Mouse (Mus musculus) urinary bladder, adult 2 months (tissue): ENCODE results near the gene Chadl. TPM values are rescaled to one million over a fixed set of nuclear protein-coding genes. Genes with fewer than 3 reads are reported as not detected.

Source experiments
- polyA plus RNA-seq: library from polyadenylated mRNA; depleted of rRNA; stranded (reverse); fragments of >200 nt; gene quantifications from 2 replicates; pipeline ENCODE4 v1.2.3, GENCODE M21; 2012; rRNA removed

Chadl gene
- polyA plus RNA-seq, 1 experiment, result 3.9 TPM

Other genes with a start within 250 kb of the Chadl start
- gene Rbx1, start 231.0 kb downstream of the Chadl start, polyA plus RNA-seq, result 152 and 157 TPM in 2 replicates
- gene Ep300, start 111.9 kb downstream of the Chadl start, polyA plus RNA-seq, result 15.4 and 32.8 TPM in 2 replicates
- 16.4 and 18.0 TPM in 2 replicates for gene L3mbtl2, start 33.4 kb downstream of the Chadl start, polyA plus RNA-seq
- gene Zc3h7b, start 47.8 kb upstream of the Chadl start, polyA plus RNA-seq, result 30.8 and 41.0 TPM in 2 replicates
- gene Rangap1, start 48.2 kb upstream of the Chadl start, polyA plus RNA-seq, result 29.4 and 31.0 TPM in 2 replicates
- 193 and 226 TPM in 2 replicates for gene Tef, start 105.1 kb upstream of the Chadl start, polyA plus RNA-seq
- gene Tob2, start 161.5 kb upstream of the Chadl start, polyA plus RNA-seq, result 18.0 and 24.4 TPM in 2 replicates
- 44.3 and 49.6 TPM in 2 replicates for gene Phf5a, start 174.6 kb upstream of the Chadl start, polyA plus RNA-seq
- gene Aco2, start 175.0 kb upstream of the Chadl start, polyA plus RNA-seq, result 185 and 189 TPM in 2 replicates
- 17.2 and 17.4 TPM in 2 replicates for gene Polr3h, start 229.0 kb upstream of the Chadl start, polyA plus RNA-seq
- 20.2 and 29.6 TPM in 2 replicates for gene Csdc2, start 239.5 kb upstream of the Chadl start, polyA plus RNA-seq